Mouse (Mus musculus) liver, embryonic 16.5 days (tissue): Measurements from ENCODE around the gene C1qtnf3. TPM values are rescaled to one million over a fixed set of nuclear protein-coding genes. Genes with fewer than 3 reads are reported as not detected.

Source experiments
- ATAC-seq: fragments of 200-750 bp; cut with Nextera tagmentation; 2 replicates; pipeline ENCODE4 v1.8.0; 2017; ENCODE audit warnings: low read depth, mild to moderate bottlenecking, moderate number of reproducible peaks, moderate library complexity
- H3K27ac ChIP-seq: fragments of 300-500 bp; sonication (generic); 2 replicates; pipeline ENCODE4 v1.5.1; 2014; ENCODE audit warnings: mild to moderate bottlenecking, low read length
- H3K27me3 ChIP-seq: fragments of 300-500 bp; sonication (generic); 2 replicates; pipeline ENCODE4 v1.6.1; 2014; ENCODE audit warnings: low read depth, low read length, mixed read lengths; ENCODE audit not compliant: control insufficient read depth, insufficient read depth
- H3K36me3 ChIP-seq: fragments of 300-500 bp; sonication (generic); 2 replicates; pipeline ENCODE4 v1.6.1; 2014; ENCODE audit warnings: mild to moderate bottlenecking; ENCODE audit not compliant: control insufficient read depth, insufficient read depth
- H3K4me1 ChIP-seq: fragments of 300-500 bp; sonication (generic); 2 replicates; pipeline ENCODE4 v1.6.1; 2014; ENCODE audit warnings: low read depth, low read length, mixed read lengths; ENCODE audit not compliant: control insufficient read depth
- H3K4me2 ChIP-seq: fragments of 300-500 bp; sonication (generic); 2 replicates; pipeline ENCODE4 v1.6.1; 2014; ENCODE audit warnings: low read depth, low read length, mixed read lengths
- H3K4me3 ChIP-seq: fragments of 300-500 bp; sonication (generic); 2 replicates; pipeline ENCODE4 v1.5.1; 2014; ENCODE audit warnings: low read depth, mild to moderate bottlenecking, low read length
- H3K9ac ChIP-seq: fragments of 300-500 bp; sonication (generic); 2 replicates; pipeline ENCODE4 v1.6.1; 2014; ENCODE audit warnings: low read depth, low read length
- H3K9me3 ChIP-seq: fragments of 300-500 bp; sonication (generic); replicated peaks from 2 replicates; pipeline ENCODE4 v1.6.1; 2016; ENCODE audit warnings: low read length; ENCODE audit not compliant: control insufficient read depth
- WGBS: fragments of 180-500 bp; shearing (Covaris S2); extraction: QIAGEN DNeasy Blood & Tissue Kit; methylation state at CpG from one replicate; pipeline ENCODE4 v1.1.7; 2014; ENCODE audit not compliant: insufficient replicate concordance; 5-methylcytosine and 5-hydroxymethylcytosine counted together
- polyA plus RNA-seq: library from polyadenylated mRNA; unstranded; fragments of >200 nt; fragmentation: Nextera tagmentation; extraction: Ambion mirVana; gene quantifications from 2 replicates; pipeline ENCODE4 v1.2.1, GENCODE M21; 2015

C1qtnf3 gene
- polyA plus RNA-seq, 1 experiment from 2014 or later: 0.46 TPM

DNA sequence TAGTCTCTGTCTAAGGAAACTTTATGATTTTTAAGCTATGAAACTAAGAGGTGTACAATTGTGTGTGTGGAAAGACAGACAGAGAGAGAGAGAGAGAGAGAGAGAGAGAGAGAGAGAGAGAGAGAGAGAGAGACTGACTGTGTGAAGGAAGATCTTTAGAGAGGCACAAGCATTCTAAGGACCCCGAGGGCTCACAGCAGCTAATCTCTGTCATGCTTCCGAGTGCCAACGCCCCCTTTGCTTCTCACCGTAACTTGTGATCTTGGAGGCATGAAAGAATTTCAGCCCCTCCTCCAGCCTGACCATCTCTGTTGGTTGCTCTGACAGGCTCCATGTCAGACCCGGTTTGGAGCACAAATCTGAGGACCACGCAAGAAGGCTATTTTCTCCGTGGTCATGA lies 48.3 kb downstream of the C1qtnf3 start, which contains the start of gene Slc45a2:
Gene Slc45a2 (plus strand): TSS at position 301 of the 400 bp plus-strand sequence.
- Histone ChIP-seq H3K9me3 (no peaks in the 10 kb centered on the region), H3K4me1 (no peaks in the 10 kb centered on the region), H3K27me3 (no peaks in the 10 kb centered on the region), H3K4me3 (no peak within 1 kb of the TSS), H3K27ac (no peak within 1 kb of the TSS), H3K4me2 (no peak within 1 kb of the TSS), H3K9ac (no peak within 1 kb of the TSS), H3K36me3 (no peaks in the 10 kb centered on the region)
- WGBS: 69% methylated on average over 7 of the region's 7 CpGs
- no peak for ATAC-seq

DNA sequence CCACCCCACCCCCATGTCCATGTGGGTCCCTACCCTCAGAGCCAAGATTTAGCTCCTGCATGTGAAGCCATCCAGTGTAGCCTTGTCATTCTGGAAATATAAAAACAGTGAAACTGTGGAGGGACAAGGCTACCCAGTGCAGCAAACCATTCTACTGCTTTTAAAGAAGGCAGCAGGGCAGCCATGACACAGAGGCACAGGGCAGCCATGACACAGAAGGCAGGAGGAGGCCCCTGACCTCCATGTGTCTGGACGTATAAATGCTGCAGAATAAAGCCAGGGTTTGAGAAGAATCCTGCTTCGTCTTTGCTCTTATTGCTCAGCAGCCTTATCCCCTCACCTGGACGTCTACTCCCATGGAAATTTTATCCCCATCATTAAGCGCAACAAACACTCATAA lies 51.7 kb downstream of the C1qtnf3 start:
- WGBS: 64% methylated on average over 4 of the region's 4 CpGs
- no peak overlapping the region for H3K9ac ChIP-seq
- H3K36me3 ChIP-seq: no peaks in the 10 kb centered on the region
- no peaks in the 10 kb centered on the region for H3K4me1 ChIP-seq
- no peak overlapping the region for H3K4me3 ChIP-seq
- H3K9me3 ChIP-seq: no peaks in the 10 kb centered on the region
- no peaks in the 10 kb centered on the region for H3K27me3 ChIP-seq
- ATAC-seq: no peak
- no peak overlapping the region for H3K4me2 ChIP-seq
- H3K27ac ChIP-seq: no peak overlapping the region

DNA sequence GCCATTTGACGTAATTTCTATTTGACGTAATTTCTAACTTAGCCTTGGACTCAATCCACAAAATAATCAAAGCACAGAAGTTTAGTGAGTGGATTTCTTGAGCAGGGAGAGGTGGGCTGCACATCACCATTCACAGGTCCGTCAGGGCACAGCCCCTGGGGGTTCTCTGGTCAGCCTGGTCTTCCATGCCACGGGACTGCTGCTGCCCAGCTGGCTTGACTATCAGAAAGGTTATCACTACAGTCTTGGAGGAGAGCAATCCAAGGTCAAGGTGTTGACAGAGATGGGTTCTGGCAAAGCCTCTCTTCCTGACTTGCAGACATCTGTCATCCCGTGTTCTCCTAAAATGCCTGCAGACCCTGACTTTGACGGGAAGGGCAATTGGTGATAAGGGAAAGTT lies 52.5 kb downstream of the C1qtnf3 start:
- H3K27ac ChIP-seq: no peak overlapping the region
- H3K4me3 ChIP-seq: no peak overlapping the region
- no peaks in the 10 kb centered on the region for H3K9me3 ChIP-seq
- no peaks in the 10 kb centered on the region for H3K27me3 ChIP-seq
- no peaks in the 10 kb centered on the region for H3K4me1 ChIP-seq
- H3K4me2 ChIP-seq: no peak overlapping the region
- H3K9ac ChIP-seq: no peak overlapping the region
- WGBS: 57% methylated on average over 6 of the region's 6 CpGs
- no peaks in the 10 kb centered on the region for H3K36me3 ChIP-seq
- no peak for ATAC-seq

DNA sequence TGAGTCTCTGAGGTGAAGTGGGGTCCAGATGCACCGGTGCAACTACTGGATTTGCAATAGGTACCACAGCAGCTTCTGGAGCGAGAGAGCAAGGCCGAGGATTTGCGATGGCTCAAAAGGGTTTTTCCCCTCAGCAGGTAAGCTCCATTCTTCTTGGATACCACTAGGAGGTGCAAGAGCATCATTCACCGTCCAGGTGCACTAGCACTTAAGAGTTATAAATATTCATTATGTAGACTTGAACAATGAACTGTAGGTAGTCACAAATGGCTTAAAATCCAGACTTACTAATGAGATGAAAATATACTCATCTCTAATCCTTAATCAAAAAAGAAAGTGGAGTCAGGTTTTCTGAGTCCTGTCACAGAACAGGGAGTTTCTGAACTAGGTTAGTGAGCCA lies 56.6 kb downstream of the C1qtnf3 start:
- Histone ChIP-seq H3K27me3 (no peaks in the 10 kb centered on the region), H3K27ac (no peak overlapping the region), H3K4me3 (no peak overlapping the region), H3K9me3 (no peaks in the 10 kb centered on the region), H3K4me2 (no peak overlapping the region), H3K9ac (no peak overlapping the region), H3K36me3 (no peaks in the 10 kb centered on the region), H3K4me1 (no peaks in the 10 kb centered on the region; the same call in 1 of the 2 replicates)
- WGBS: 20% methylated on average over 5 of the region's 5 CpGs
- ATAC-seq: no peak

DNA sequence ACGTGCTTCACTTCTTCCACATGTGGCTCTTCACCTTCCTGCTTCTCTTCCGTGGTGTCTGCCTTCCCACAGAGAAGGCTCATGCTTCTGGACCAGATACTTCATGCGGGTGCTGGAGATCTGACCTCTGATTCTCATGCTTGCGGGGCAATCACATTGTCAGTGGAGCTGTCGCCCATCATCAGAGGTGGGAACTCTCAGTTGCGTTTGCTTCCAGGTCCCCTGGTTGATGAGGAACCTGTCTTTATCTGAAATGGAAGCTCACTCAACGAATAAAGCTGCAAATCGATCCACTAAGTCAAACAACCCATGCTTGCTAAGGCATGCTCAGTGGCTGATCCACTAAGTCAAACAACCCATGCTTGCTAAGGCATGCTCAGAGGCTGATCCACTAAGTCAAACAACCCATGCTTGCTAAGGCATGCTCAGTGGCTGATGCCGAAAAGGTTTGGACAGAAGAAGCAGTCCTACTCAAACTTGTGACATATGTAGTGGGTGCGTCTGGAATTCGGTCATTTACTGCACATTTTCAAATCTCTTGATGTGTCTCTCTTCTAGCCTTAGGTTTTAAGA lies 58.9 kb downstream of the C1qtnf3 start:
- Histone ChIP-seq H3K27me3 (no peaks in the 10 kb centered on the region), H3K27ac (peak overlapping the region; percentile 14; the same call in 1 of the 2 replicates), H3K4me2 (no peak overlapping the region), H3K4me1 (no peaks in the 10 kb centered on the region; the same call in 1 of the 2 replicates), H3K36me3 (no peaks in the 10 kb centered on the region), H3K4me3 (no peak overlapping the region), H3K9me3 (no peaks in the 10 kb centered on the region), H3K9ac (no peak overlapping the region)
- WGBS: 54% methylated on average over 11 of the region's 11 CpGs
- peak; percentile 79 for ATAC-seq

DNA sequence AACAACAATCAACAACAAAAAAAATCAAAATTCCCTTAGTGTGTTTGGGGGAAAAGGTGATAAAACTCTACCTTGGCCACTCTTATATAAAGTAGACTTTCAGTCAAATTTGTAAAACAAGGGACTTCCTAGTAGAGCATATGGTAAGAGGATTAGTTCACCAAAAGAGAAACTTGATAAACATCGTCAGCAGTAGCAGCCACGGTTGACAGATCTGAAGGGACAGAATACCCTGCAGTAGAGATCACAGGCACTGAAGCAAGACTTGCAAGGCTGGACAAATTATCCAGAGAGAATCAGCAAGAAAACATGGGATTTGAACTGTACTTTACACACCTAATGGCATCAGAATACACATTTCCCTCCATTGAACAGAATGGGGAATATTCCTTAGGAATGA lies 62.8 kb downstream of the C1qtnf3 start:
- ATAC-seq: no peak

DNA sequence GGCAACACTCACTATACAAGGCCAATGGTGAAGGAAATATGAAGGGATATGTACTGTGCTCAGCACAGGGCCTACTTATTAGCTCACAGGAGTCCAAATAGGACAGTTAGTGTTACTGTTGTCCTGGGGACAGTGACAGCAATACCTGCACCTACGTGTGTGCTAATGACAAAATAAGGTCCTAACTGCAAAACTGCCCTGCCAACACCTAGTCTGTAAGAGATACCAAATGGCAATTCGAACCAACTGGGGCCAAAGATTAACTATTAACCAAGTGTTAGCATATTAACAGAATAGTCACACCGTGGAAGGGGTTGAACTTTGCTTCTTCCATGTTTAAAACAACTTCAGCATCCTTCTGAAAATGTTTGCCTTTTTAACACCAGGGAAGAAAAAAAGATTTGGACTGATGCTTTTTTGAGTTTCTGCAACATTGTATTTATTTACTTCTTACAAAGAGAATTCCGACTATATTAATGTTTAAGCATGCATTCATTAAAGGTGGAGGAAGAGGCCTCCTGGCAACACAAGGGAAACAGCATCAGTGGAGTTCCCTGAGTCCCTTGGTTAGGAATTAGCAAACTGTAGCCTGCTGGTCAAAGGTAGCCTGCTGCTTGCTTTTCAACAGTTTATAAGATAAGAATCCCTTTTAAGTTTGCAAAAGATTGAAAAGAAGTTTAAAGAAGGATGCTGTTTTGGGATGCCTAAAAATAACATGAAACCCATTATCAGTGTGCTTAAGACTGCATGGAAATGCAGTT lies 74.8 kb downstream of the C1qtnf3 start:
- H3K4me2 ChIP-seq: no peak overlapping the region
- no peaks in the 10 kb centered on the region for H3K36me3 ChIP-seq
- H3K9me3 ChIP-seq: no peaks in the 10 kb centered on the region
- peak; percentile 86 for ATAC-seq
- WGBS: 36% methylated on average over 4 of the region's 4 CpGs
- H3K9ac ChIP-seq: no peak overlapping the region
- peak overlapping the region; percentile 82 for H3K27ac ChIP-seq
- no peaks in the 10 kb centered on the region for H3K27me3 ChIP-seq
- H3K4me3 ChIP-seq: no peak overlapping the region
- no peaks in the 10 kb centered on the region; the same call in none of the 2 replicates for H3K4me1 ChIP-seq

More for the DNA sequence above, 62.8 kb downstream of the C1qtnf3 start:
- 42% methylated on average over 2 of the region's 2 CpGs for WGBS
- no peak overlapping the region for H3K4me3 ChIP-seq
- H3K4me1 ChIP-seq: no peaks in the 10 kb centered on the region; the same call in 1 of the 2 replicates
- no peaks in the 10 kb centered on the region for H3K27me3 ChIP-seq
- H3K9ac ChIP-seq: no peak overlapping the region
- no peaks in the 10 kb centered on the region for H3K36me3 ChIP-seq
- H3K27ac ChIP-seq: no peak overlapping the region
- no peak overlapping the region for H3K4me2 ChIP-seq
- H3K9me3 ChIP-seq: no peaks in the 10 kb centered on the region

Other genes starting within 250 kb of the C1qtnf3 start
- gene Rai14, start 237.7 kb upstream of the C1qtnf3 start, polyA plus RNA-seq: 5.5 and 6.2 TPM in 2 replicates
- 24.0 and 26.6 TPM in 2 replicates for gene Amacr, start 29.4 kb downstream of the C1qtnf3 start, polyA plus RNA-seq
- 0.05 TPM in 1 of 2 replicates, not detected in the other for gene Slc45a2, start 48.4 kb downstream of the C1qtnf3 start, polyA plus RNA-seq
- not detected in 2 replicates for gene Rxfp3, start 85.7 kb downstream of the C1qtnf3 start, polyA plus RNA-seq
- gene Adamts12, start 112.5 kb downstream of the C1qtnf3 start, polyA plus RNA-seq: 0.26 and 0.34 TPM in 2 replicates